Mouse (Mus musculus): ENCODE results near the gene AY761185. TPM values are rescaled to one million over a fixed set of nuclear protein-coding genes. Genes with fewer than 3 reads are reported as not detected.
"Not testable (repeated sequence)": the region's sequence is repeated elsewhere in the genome, so short reads cannot be mapped to it uniquely, and the experiment has no call there.

The AY761185 gene
- not detected in 2 replicates for total RNA-seq (2015; ENCODE audit: low replicate concordance)
- total RNA-seq (2017; ENCODE audit: low replicate concordance): not detected in 2 replicates

GRCm38 (mm10) chr8:20944610-20945009, at the start of gene AY761185:
Gene AY761185, minus strand, starts transcription at chr8:20944710.
- ATAC-seq (replicated peaks; ENCODE audit: low FRiP score, poor library complexity, severe bottlenecking): no peak

GRCm38 (mm10) chr8:20994042-20994441, 49.5 kb upstream of the AY761185 start:
- not testable (repeated sequence) for ATAC-seq (replicated peaks; ENCODE audit: low FRiP score, poor library complexity, severe bottlenecking)

DNA sequence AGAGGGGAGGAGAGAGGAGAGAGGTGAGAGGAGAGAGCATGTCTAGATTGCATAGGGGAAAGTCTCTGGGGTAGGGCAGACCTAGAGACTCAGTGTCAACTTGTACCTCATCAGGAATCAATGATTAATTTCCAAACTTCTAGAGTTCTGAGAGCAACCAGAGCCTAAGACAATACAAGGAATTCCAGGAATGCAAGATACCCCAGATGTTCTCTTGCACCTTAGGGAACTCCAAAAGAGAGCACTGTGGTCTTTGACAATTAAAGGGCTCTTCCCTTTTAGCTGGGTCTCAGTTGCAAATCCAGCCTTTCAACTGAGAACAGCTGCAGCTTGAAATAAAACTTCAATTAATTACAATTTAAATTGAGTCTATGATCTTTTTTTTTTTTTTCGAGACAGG, 35.3 kb upstream of the AY761185 start:
- no peak for ATAC-seq (replicated peaks; ENCODE audit: low FRiP score, poor library complexity, severe bottlenecking)

DNA sequence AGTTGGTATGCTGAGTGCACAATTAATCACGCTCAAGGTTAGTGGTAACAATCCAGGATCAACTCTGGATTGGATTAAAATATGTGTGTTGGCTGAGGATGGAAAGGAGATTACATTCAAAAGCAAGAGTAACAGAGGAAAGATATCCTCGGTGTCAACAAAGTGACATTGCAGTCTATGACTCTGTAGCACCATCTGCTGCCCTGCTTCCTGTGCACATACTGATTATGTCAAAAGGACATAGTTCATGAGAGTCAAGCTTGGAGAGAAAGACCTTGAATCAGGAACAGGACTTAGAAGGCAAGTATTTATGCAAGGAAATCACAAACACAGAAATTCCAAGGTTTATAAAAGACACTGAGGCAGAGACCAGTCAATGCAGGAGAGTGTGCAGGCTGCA, 20.0 kb upstream of the AY761185 start:
- ATAC-seq (replicated peaks; ENCODE audit: low FRiP score, poor library complexity, severe bottlenecking): no peak

DNA sequence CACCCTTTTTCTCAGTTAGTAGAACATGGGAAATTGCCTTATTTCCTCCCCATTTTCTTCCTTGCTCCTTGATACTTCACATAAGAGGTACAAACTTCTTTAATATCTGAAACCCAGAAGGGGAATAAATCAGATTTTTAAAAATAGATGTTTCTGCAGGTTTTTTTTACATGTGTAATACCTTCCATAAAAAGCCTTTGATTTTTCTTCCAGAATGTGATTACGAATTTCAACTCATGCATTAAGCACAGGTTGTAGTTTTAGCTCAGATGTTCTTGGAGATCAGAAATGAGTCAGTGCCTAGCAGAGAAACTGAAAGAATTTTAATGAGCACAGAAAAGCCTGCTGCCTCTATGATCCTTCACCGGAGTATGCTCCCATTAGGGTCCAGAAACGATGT, 22.5 kb downstream of the AY761185 start, which contains the start of gene Gm6040:
Gene Gm6040, minus strand, starts transcription at position 101 of the 400 bp plus-strand sequence.
- ATAC-seq (replicated peaks; ENCODE audit: low FRiP score, poor library complexity, severe bottlenecking): no peak

DNA sequence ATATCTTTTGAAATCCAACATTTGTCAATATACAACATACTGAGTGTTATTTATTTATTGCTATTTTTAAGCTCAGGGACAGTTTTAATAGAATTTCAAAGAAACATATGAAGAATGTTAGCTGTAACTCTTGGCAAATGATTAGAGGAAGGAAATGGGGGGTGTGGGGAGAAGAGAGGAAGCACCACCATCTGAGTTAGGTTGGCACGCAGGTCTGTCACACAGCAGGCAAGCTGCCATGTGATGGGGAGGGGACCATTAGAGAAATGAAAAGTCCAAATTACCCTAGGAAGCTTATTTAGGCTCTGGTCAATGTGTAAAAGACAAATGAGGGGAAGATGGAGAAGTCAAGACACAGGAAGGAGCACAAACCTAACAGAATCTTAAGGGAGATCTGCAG, 32.2 kb downstream of the AY761185 start:
- ATAC-seq (replicated peaks; ENCODE audit: low FRiP score, poor library complexity, severe bottlenecking): no peak

GRCm38 (mm10) chr8:20908256-20908655, 36.3 kb downstream of the AY761185 start:
- no peak for ATAC-seq (replicated peaks; ENCODE audit: low FRiP score, poor library complexity, severe bottlenecking)

GRCm38 (mm10) chr8:20907119-20907518, 37.4 kb downstream of the AY761185 start:
- no peak for ATAC-seq (replicated peaks; ENCODE audit: low FRiP score, poor library complexity, severe bottlenecking)

GRCm38 (mm10) chr8:20902527-20902926, 42.0 kb downstream of the AY761185 start, which contains the start of gene Gm15056:
Gene Gm15056, minus strand, starts transcription at chr8:20902627.
- no peak for ATAC-seq (replicated peaks; ENCODE audit: low FRiP score, poor library complexity, severe bottlenecking)

Other genes starting within 250 kb of the AY761185 start
- not detected in 2 replicates for gene Defb33, start 52.0 kb downstream of the AY761185 start, total RNA-seq (2015; ENCODE audit: low replicate concordance)
- not detected in 2 replicates for gene Defb33, start 52.0 kb downstream of the AY761185 start, total RNA-seq (2017; ENCODE audit: low replicate concordance)
- gene Gm15056, start 42.1 kb downstream of the AY761185 start, total RNA-seq (2015; ENCODE audit: low replicate concordance): not detected in 2 replicates
- gene Gm15056, start 42.1 kb downstream of the AY761185 start, total RNA-seq (2017; ENCODE audit: low replicate concordance): not detected in 2 replicates
- gene Gm6040, start 22.6 kb downstream of the AY761185 start, total RNA-seq (2015; ENCODE audit: low replicate concordance): not detected in 2 replicates
- gene Gm6040, start 22.6 kb downstream of the AY761185 start, total RNA-seq (2017; ENCODE audit: low replicate concordance): not detected in 2 replicates
- not detected in 2 replicates for gene Defa21, start 80.8 kb upstream of the AY761185 start, total RNA-seq (2015; ENCODE audit: low replicate concordance)
- not detected in 2 replicates for gene Defa21, start 80.8 kb upstream of the AY761185 start, total RNA-seq (2017; ENCODE audit: low replicate concordance)
- gene Defa23, start 110.3 kb upstream of the AY761185 start, total RNA-seq (2015; ENCODE audit: low replicate concordance): not detected in 2 replicates
- not detected in 2 replicates for gene Defa23, start 110.3 kb upstream of the AY761185 start, total RNA-seq (2017; ENCODE audit: low replicate concordance)
- gene Defa35, start 120.3 kb upstream of the AY761185 start, total RNA-seq (2015; ENCODE audit: low replicate concordance): not detected in 2 replicates
- gene Defa35, start 120.3 kb upstream of the AY761185 start, total RNA-seq (2017; ENCODE audit: low replicate concordance): not detected in 2 replicates
- gene Defa25, start 139.7 kb upstream of the AY761185 start, total RNA-seq (2015; ENCODE audit: low replicate concordance): not detected in 2 replicates
- not detected in 2 replicates for gene Defa25, start 139.7 kb upstream of the AY761185 start, total RNA-seq (2017; ENCODE audit: low replicate concordance)
- not detected in 2 replicates for gene Gm14851, start 151.3 kb upstream of the AY761185 start, total RNA-seq (2015; ENCODE audit: low replicate concordance)
- gene Gm14851, start 151.3 kb upstream of the AY761185 start, total RNA-seq (2017; ENCODE audit: low replicate concordance): not detected in 2 replicates
- not detected in 2 replicates for gene Defa30, start 189.9 kb upstream of the AY761185 start, total RNA-seq (2015; ENCODE audit: low replicate concordance)
- gene Defa30, start 189.9 kb upstream of the AY761185 start, total RNA-seq (2017; ENCODE audit: low replicate concordance): not detected in 2 replicates
- not detected in 2 replicates for gene Defa22, start 217.6 kb upstream of the AY761185 start, total RNA-seq (2015; ENCODE audit: low replicate concordance)
- not detected in 2 replicates for gene Defa22, start 217.6 kb upstream of the AY761185 start, total RNA-seq (2017; ENCODE audit: low replicate concordance)
- not detected in 2 replicates for gene Defa31, start 246.9 kb upstream of the AY761185 start, total RNA-seq (2015; ENCODE audit: low replicate concordance)
- not detected in 2 replicates for gene Defa31, start 246.9 kb upstream of the AY761185 start, total RNA-seq (2017; ENCODE audit: low replicate concordance)